9 mouse cellular contexts compared by ENCODE assay signal in the genomic region with DNA sequence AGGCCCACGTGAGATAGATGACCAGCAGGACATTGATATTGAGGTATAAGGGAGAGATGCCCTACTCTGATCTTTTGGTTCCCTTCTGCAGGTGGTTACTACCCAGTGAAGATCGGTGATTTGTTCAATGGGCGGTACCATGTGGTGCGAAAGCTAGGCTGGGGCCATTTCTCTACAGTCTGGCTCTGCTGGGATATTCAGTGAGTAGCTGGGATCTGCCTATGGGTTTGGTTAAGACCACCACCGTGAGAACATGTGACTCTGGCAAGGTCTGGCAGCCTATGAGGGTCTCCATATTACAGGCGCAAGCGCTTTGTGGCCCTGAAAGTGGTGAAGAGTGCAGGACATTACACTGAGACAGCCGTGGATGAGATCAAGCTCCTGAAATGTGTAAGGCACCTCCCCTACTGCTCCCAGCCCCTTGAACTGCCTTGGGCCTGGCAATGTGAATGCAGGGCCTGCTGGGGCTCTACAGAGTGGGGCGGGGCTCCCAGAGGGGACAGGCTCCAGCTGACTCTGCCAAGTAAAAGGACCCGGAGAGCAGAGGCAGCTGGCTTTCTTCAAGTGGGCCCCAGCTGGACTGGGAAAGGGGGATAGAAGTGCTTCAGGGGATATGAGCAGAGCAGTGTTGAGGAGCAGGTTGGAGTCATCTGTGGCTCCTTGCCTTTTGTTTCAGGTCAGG. TPM values are rescaled to one million over a fixed set of nuclear protein-coding genes. Genes with fewer than 3 reads are reported as not detected.
DNase-seq lines count a peak whose midpoint lies in the region; ATAC-seq and TF ChIP-seq lines count a peak whose summit lies in the region.
"Had no signal": no experiment of that assay in that cellular context is flagged by ENCODE, and none has a peak within 500 bp of the region (broad histone marks: within the 10 kb centered on the region; RNA-seq: fewer than 3 reads in every experiment).

No protein-coding gene starts in this region.

- peaks cover 3% of the 10 kb centered on the region; the same call in 1 of the 2 replicates for H3K27me3 ChIP-seq in hindbrain, embryonic 10.5 days (ENCODE audit: insufficient read depth, poor library complexity, severe bottlenecking)
- H3K27me3 ChIP-seq in hindbrain, embryonic 14.5 days (ENCODE audit: control insufficient read depth, insufficient read depth, low read length), result no peaks in the 10 kb centered on the region
- H3K27me3 ChIP-seq in hindbrain, embryonic 15.5 days, result no peaks in the 10 kb centered on the region

- H3K4me3 ChIP-seq in hindbrain, embryonic 10.5 days, result no peak overlapping the region
- no peak overlapping the region for H3K4me3 ChIP-seq in hindbrain, embryonic 14.5 days (replicated peaks; ENCODE audit: low read length)
- H3K4me3 ChIP-seq in bone marrow, adult 2 months (replicated peaks; ENCODE audit: control insufficient read depth, low read depth, low read length), result peak overlapping the region; percentile 52
- H3K4me3 ChIP-seq in hindbrain, embryonic 15.5 days, result no peak overlapping the region

- H3K27ac ChIP-seq in hindbrain, embryonic 10.5 days, result no peak overlapping the region; the same call in 1 of the 2 replicates
- no peak overlapping the region for H3K27ac ChIP-seq in hindbrain, embryonic 14.5 days
- peak overlapping the region; percentile 71 for H3K27ac ChIP-seq in bone marrow, adult 2 months (ENCODE audit: control insufficient read depth, insufficient read depth, low read depth, low read length, poor library complexity)
- H3K27ac ChIP-seq in hindbrain, embryonic 15.5 days (replicated peaks), result no peak overlapping the region

- WGBS in hindbrain, embryonic 10.5 days, result 69% methylated on average over 10 of the region's 10 CpGs
- 73% methylated on average over 10 of the region's 10 CpGs for WGBS in hindbrain, embryonic 14.5 days
- 73% methylated on average over 10 of the region's 10 CpGs for WGBS in bone marrow, adult 2 months
- 74% methylated on average over 10 of the region's 10 CpGs for WGBS in hindbrain, embryonic 15.5 days

- peak; percentile 9 for DNase-seq in hindbrain, embryonic 10.5 days (ENCODE audit: low spot score)
- DNase-seq in hindbrain, embryonic 14.5 days (ENCODE audit: low spot score), result no peak
- DNase-seq in lung, postnatal 4 days, result peak; percentile 31 to 74
- no peak for DNase-seq in frontal cortex, postnatal 10 days (ENCODE audit: low spot score in 2 of 2)
- no peak for DNase-seq in left cerebral cortex, adult 9 months (ENCODE audit: low spot score in 2 of 2)
- DNase-seq in frontal cortex, postnatal 25 days (ENCODE audit: low spot score in 2 of 2), result no peak
- DNase-seq: thymus, postnatal 14 days had no signal

- no peak overlapping the region for H3K9ac ChIP-seq in hindbrain, embryonic 14.5 days
- no peak overlapping the region for H3K9ac ChIP-seq in hindbrain, embryonic 15.5 days

- no peaks in the 10 kb centered on the region for H3K4me1 ChIP-seq in hindbrain, embryonic 10.5 days (replicated peaks)
- H3K4me1 ChIP-seq in hindbrain, embryonic 14.5 days (replicated peaks; ENCODE audit: control insufficient read depth, insufficient read depth, low read length), result no peaks in the 10 kb centered on the region
- no peaks in the 10 kb centered on the region; the same call in 1 of the 2 replicates for H3K4me1 ChIP-seq in bone marrow, adult 2 months (ENCODE audit: control insufficient read depth, insufficient read depth, low read length)
- H3K4me1 ChIP-seq in hindbrain, embryonic 15.5 days (replicated peaks), result no peaks in the 10 kb centered on the region

- no peaks in the 10 kb centered on the region for H3K9me3 ChIP-seq in hindbrain, embryonic 10.5 days
- no peaks in the 10 kb centered on the region for H3K9me3 ChIP-seq in hindbrain, embryonic 14.5 days (ENCODE audit: control insufficient read depth, low read length)
- no peaks in the 10 kb centered on the region for H3K9me3 ChIP-seq in hindbrain, embryonic 15.5 days

- no peak overlapping the region for H3K4me2 ChIP-seq in hindbrain, embryonic 14.5 days (replicated peaks)
- H3K4me2 ChIP-seq in hindbrain, embryonic 15.5 days, result no peak overlapping the region

- no peak for TF ChIP-seq POLR2A in bone marrow, adult 2 months (IDR thresholded peaks at IDR 0.05; ENCODE audit: borderline replicate concordance, control insufficient read depth, low read depth, low read length)

- no peak for TF ChIP-seq CTCF in bone marrow, adult 2 months (IDR thresholded peaks at IDR 0.05; ENCODE audit: control insufficient read depth, insufficient read depth, low read length)

- no peak; the same call in 1 of the 2 replicates for ATAC-seq in hindbrain, embryonic 14.5 days (ENCODE audit: low FRiP score)
- peak; percentile 47; the same call in 1 of the 2 replicates for ATAC-seq in hindbrain, embryonic 15.5 days (ENCODE audit: low FRiP score, low read depth)

- peaks cover 35% of the 10 kb centered on the region for H3K36me3 ChIP-seq in hindbrain, embryonic 10.5 days
- H3K36me3 ChIP-seq in hindbrain, embryonic 14.5 days (replicated peaks; ENCODE audit: control insufficient read depth, insufficient read depth), result peaks cover 29% of the 10 kb centered on the region
- peaks cover 4% of the 10 kb centered on the region; the same call in 1 of the 2 replicates for H3K36me3 ChIP-seq in hindbrain, embryonic 15.5 days

RNA-seq across cellular contexts. Expression of a gene that starts 0.7 kb away (rescaled TPM):
- polyA plus RNA-seq in hindbrain, embryonic 10.5 days (2016; fragmentation: Nextera tagmentation; extraction: Ambion mirVana), result 1.3 and 1.8 TPM in 2 replicates
- 0.60 and 1.8 TPM in 2 replicates for polyA plus RNA-seq in hindbrain, embryonic 14.5 days (2014; fragmentation: Nextera tagmentation; extraction: Ambion mirVana)
- polyA plus RNA-seq in bone marrow, adult 2 months (2011; ENCODE audit: insufficient read depth, insufficient read length, low replicate concordance, missing spikeins), result 26.5 and 49.6 TPM in 2 replicates
- 1.4 and 1.9 TPM in 2 replicates for polyA plus RNA-seq in hindbrain, embryonic 15.5 days (2015; fragmentation: Nextera tagmentation; extraction: Ambion mirVana)

RNA-seq across cellular contexts. Expression of a gene that starts 11.8 kb away (rescaled TPM):
- polyA plus RNA-seq in hindbrain, embryonic 10.5 days (2016; fragmentation: Nextera tagmentation; extraction: Ambion mirVana), result 181 and 204 TPM in 2 replicates
- 260 TPM in 2 replicates for polyA plus RNA-seq in hindbrain, embryonic 14.5 days (2014; fragmentation: Nextera tagmentation; extraction: Ambion mirVana)
- polyA plus RNA-seq in bone marrow, adult 2 months (2011; ENCODE audit: insufficient read depth, insufficient read length, low replicate concordance, missing spikeins), result 56.6 and 111 TPM in 2 replicates
- 252 and 268 TPM in 2 replicates for polyA plus RNA-seq in hindbrain, embryonic 15.5 days (2015; fragmentation: Nextera tagmentation; extraction: Ambion mirVana)

RNA-seq across cellular contexts. Expression of a gene that starts 11.9 kb away (rescaled TPM):
- polyA plus RNA-seq in hindbrain, embryonic 10.5 days (2016; fragmentation: Nextera tagmentation; extraction: Ambion mirVana), result 121 and 140 TPM in 2 replicates
- polyA plus RNA-seq in hindbrain, embryonic 14.5 days (2014; fragmentation: Nextera tagmentation; extraction: Ambion mirVana), result 151 and 176 TPM in 2 replicates
- polyA plus RNA-seq in bone marrow, adult 2 months (2011; ENCODE audit: insufficient read depth, insufficient read length, low replicate concordance, missing spikeins), result 47.8 and 107 TPM in 2 replicates
- 143 and 154 TPM in 2 replicates for polyA plus RNA-seq in hindbrain, embryonic 15.5 days (2015; fragmentation: Nextera tagmentation; extraction: Ambion mirVana)

RNA-seq across cellular contexts. Expression of a gene that starts 18.1 kb away (rescaled TPM):
- 0.10 and 0.19 TPM in 2 replicates for polyA plus RNA-seq in hindbrain, embryonic 10.5 days (2016; fragmentation: Nextera tagmentation; extraction: Ambion mirVana)
- polyA plus RNA-seq in hindbrain, embryonic 14.5 days (2014; fragmentation: Nextera tagmentation; extraction: Ambion mirVana), result 0.59 TPM in 2 replicates
- polyA plus RNA-seq in bone marrow, adult 2 months (2011; ENCODE audit: insufficient read depth, insufficient read length, low replicate concordance, missing spikeins), result 0.32 TPM in 1 of 2 replicates, not detected in the other
- 0.79 and 1.1 TPM in 2 replicates for polyA plus RNA-seq in hindbrain, embryonic 15.5 days (2015; fragmentation: Nextera tagmentation; extraction: Ambion mirVana)

RNA-seq across cellular contexts. Expression of a gene that starts 49.8 kb away (rescaled TPM):
- 0.63 and 1.0 TPM in 2 replicates for polyA plus RNA-seq in hindbrain, embryonic 10.5 days (2016; fragmentation: Nextera tagmentation; extraction: Ambion mirVana)
- polyA plus RNA-seq in hindbrain, embryonic 14.5 days (2014; fragmentation: Nextera tagmentation; extraction: Ambion mirVana), result 5.5 and 6.4 TPM in 2 replicates
- 2.2 and 4.7 TPM in 2 replicates for polyA plus RNA-seq in bone marrow, adult 2 months (2011; ENCODE audit: insufficient read depth, insufficient read length, low replicate concordance, missing spikeins)
- 4.5 and 4.7 TPM in 2 replicates for polyA plus RNA-seq in hindbrain, embryonic 15.5 days (2015; fragmentation: Nextera tagmentation; extraction: Ambion mirVana)

Comparison
In these comparisons a context has a peak if more than half of its experiments do, and no peak if none do; other contexts are left out.
1. DNase-seq: peak in hindbrain, embryonic 10.5 days (single experiment) and lung, postnatal 4 days (2 of 2); none in hindbrain, embryonic 14.5 days (single experiment), frontal cortex, postnatal 10 days (0 of 2), left cerebral cortex, adult 9 months (0 of 2) and frontal cortex, postnatal 25 days (0 of 2).